Mouse (Mus musculus) hindbrain, embryonic 15.5 days (tissue): ENCODE data around the gene Vmn2r2. TPM values are rescaled to one million over a fixed set of nuclear protein-coding genes. Genes with fewer than 3 reads are reported as not detected.

Experiments
- ATAC-seq: fragments of 200-750 bp; cut with Nextera tagmentation; 2 replicates; pipeline ENCODE4 v1.8.0; 2017; ENCODE audit warnings: low read depth, moderate number of reproducible peaks, moderate TSS enrichment; ENCODE audit not compliant: low FRiP score
- H3K27ac ChIP-seq: fragments of 300-500 bp; sonication (generic); replicated peaks from 2 replicates; pipeline ENCODE4 v1.5.1; 2015; ENCODE audit warnings: mild to moderate bottlenecking, inconsistent platforms
- H3K27me3 ChIP-seq: fragments of 300-500 bp; sonication (generic); 2 replicates; pipeline ENCODE4 v1.6.1; 2015; ENCODE audit warnings: control low read depth, inconsistent platforms
- H3K36me3 ChIP-seq: fragments of 300-500 bp; sonication (generic); 2 replicates; pipeline ENCODE4 v1.6.1; 2015; ENCODE audit warnings: control low read depth, inconsistent platforms
- H3K4me1 ChIP-seq: fragments of 300-500 bp; sonication (generic); replicated peaks from 2 replicates; pipeline ENCODE4 v1.6.1; 2015; ENCODE audit warnings: control low read depth, inconsistent platforms
- H3K4me2 ChIP-seq: fragments of 300-500 bp; sonication (generic); 2 replicates; pipeline ENCODE4 v1.6.1; 2015; ENCODE audit warnings: moderate library complexity, mild to moderate bottlenecking, inconsistent platforms
- H3K4me3 ChIP-seq: fragments of 300-500 bp; sonication (generic); 2 replicates; pipeline ENCODE4 v1.5.1; 2015; ENCODE audit warnings: mild to moderate bottlenecking, inconsistent platforms
- H3K9ac ChIP-seq: fragments of 300-500 bp; sonication (generic); 2 replicates; pipeline ENCODE4 v1.6.1; 2015; ENCODE audit warnings: inconsistent platforms
- H3K9me3 ChIP-seq: fragments of 300-500 bp; sonication (generic); 2 replicates; pipeline ENCODE4 v1.6.1; 2016; ENCODE audit warnings: control low read depth, inconsistent platforms
- WGBS: fragments of 180-500 bp; shearing (Covaris S2); methylation state at CpG from one replicate; pipeline ENCODE4 v1.1.7; 2015; 5-methylcytosine and 5-hydroxymethylcytosine counted together
- polyA plus RNA-seq: library from polyadenylated mRNA; unstranded; fragments of >200 nt; fragmentation: Nextera tagmentation; extraction: Ambion mirVana; gene quantifications from 2 replicates; pipeline ENCODE4 v1.2.1, GENCODE M21; 2015

Gene Vmn2r2
- polyA plus RNA-seq = 0.03 TPM in 1 of 2 replicates, not detected in the other

GRCm38 (mm10) chr3:64141878-64142508 lies at the start of gene Vmn2r2:
TSS of gene Vmn2r2 (minus strand) at chr3:64141928.
- Histone ChIP-seq H3K4me3 (no peak within 1 kb of the TSS), H3K27me3 (no peaks in the 10 kb centered on the region), H3K9me3 (no peaks in the 10 kb centered on the region), H3K27ac (no peak within 1 kb of the TSS), H3K4me1 (no peaks in the 10 kb centered on the region), H3K4me2 (no peak within 1 kb of the TSS), H3K36me3 (no peaks in the 10 kb centered on the region), H3K9ac (no peak within 1 kb of the TSS)
- WGBS = 77% methylated on average over 2 of the region's 2 CpGs
- ATAC-seq = peak; percentile 71

- WGBS = 79% methylated on average over 11 of the region's 11 CpGs
- H3K27ac ChIP-seq = no peak overlapping the region
Measured at GRCm38 (mm10) chr3:64113352-64114046, 28.2 kb downstream of the Vmn2r2 start.

GRCm38 (mm10) chr3:64112707-64113106 lies 29.0 kb downstream of the Vmn2r2 start:
- Histone ChIP-seq H3K4me1 (no peaks in the 10 kb centered on the region), H3K27ac (no peak overlapping the region), H3K4me3 (no peak overlapping the region), H3K9me3 (no peaks in the 10 kb centered on the region), H3K9ac (no peak overlapping the region), H3K27me3 (no peaks in the 10 kb centered on the region), H3K36me3 (no peaks in the 10 kb centered on the region), H3K4me2 (no peak overlapping the region)
- ATAC-seq = peak; percentile 84
- 77% methylated on average over 1 of the region's 1 CpGs for WGBS

More at GRCm38 (mm10) chr3:64113352-64114046, 28.2 kb downstream of the Vmn2r2 start:
- H3K27me3 ChIP-seq = no peaks in the 10 kb centered on the region
- H3K4me2 ChIP-seq = no peak overlapping the region
- ATAC-seq = 0 out of 2 replicates have a peak, but pooled peaks have one; percentile 30
- no peaks in the 10 kb centered on the region for H3K4me1 ChIP-seq
- no peaks in the 10 kb centered on the region for H3K36me3 ChIP-seq
- no peak overlapping the region for H3K9ac ChIP-seq
- no peak overlapping the region for H3K4me3 ChIP-seq
- H3K9me3 ChIP-seq = no peaks in the 10 kb centered on the region

- 78% methylated on average over 4 of the region's 4 CpGs for WGBS
- no peak within 1 kb of the TSS for H3K9ac ChIP-seq
- no peak for ATAC-seq
- H3K36me3 ChIP-seq = no peaks in the 10 kb centered on the region
- H3K27ac ChIP-seq = no peak within 1 kb of the TSS
- no peaks in the 10 kb centered on the region for H3K27me3 ChIP-seq
- H3K4me1 ChIP-seq = no peaks in the 10 kb centered on the region
- no peak within 1 kb of the TSS for H3K4me2 ChIP-seq
- H3K4me3 ChIP-seq = no peak within 1 kb of the TSS
- H3K9me3 ChIP-seq = no peaks in the 10 kb centered on the region
Measured at GRCm38 (mm10) chr3:64081247-64081646, 60.5 kb downstream of the Vmn2r2 start, which contains the start of gene Vmn2r1. TSS of gene Vmn2r1 (plus strand) at chr3:64081547.

Other genes starting within 250 kb of the Vmn2r2 start
- 7.4 and 8.5 TPM in 2 replicates for gene Plch1, start 242.5 kb downstream of the Vmn2r2 start, polyA plus RNA-seq
- gene E130311K13Rik, start 212.5 kb downstream of the Vmn2r2 start, polyA plus RNA-seq = 6.7 and 7.1 TPM in 2 replicates
- gene Slc33a1, start 177.2 kb downstream of the Vmn2r2 start, polyA plus RNA-seq = 17.4 and 17.8 TPM in 2 replicates
- gene Gmps, start 165.8 kb downstream of the Vmn2r2 start, polyA plus RNA-seq = 41.7 and 42.6 TPM in 2 replicates
- 0.08 and 0.16 TPM in 2 replicates for gene Vmn2r1, start 60.4 kb downstream of the Vmn2r2 start, polyA plus RNA-seq
- not detected in 2 replicates for gene Vmn2r3, start 147.8 kb upstream of the Vmn2r2 start, polyA plus RNA-seq